Mouse (Mus musculus) E14TG2a.4 (cell line): ENCODE results near the gene Olfr630.

Experiments
- CTCF ChIP-seq: conservative IDR thresholded peaks from 2 replicates; pipeline ENCODE4 v1.5.1; 2014; ENCODE audit warnings: low read length
- NANOG ChIP-seq: IDR thresholded peaks from 2 replicates; pipeline ENCODE4 v1.6.1; 2014; ENCODE audit warnings: borderline replicate concordance, low read length, mixed read lengths

DNA sequence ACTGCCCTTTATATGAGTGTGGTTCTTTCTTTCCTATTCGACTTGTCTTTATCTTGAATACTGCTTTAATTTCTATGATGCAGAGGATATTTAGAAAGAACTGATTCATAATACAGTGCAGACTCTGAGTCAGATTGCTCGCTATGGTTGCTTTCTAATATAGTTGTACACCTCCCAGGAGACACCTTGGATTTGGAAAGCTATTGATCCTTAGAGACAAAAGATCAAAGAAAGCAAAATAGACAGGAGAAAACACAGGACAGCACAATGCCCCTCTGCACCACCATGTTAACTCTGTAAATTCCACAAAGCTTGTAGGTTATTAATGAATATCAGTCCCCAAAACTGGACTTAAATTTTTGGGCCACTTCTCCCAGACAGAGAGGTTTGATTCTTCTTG is 12.3 kb downstream of the Olfr630 start, which contains the start of gene Olfr629:
- TF ChIP-seq CTCF (no peak), NANOG (no peak)
